Mouse (Mus musculus) fibroblast of lung, adult 2 months (primary cell): ENCODE results near the gene Vmn2r31.
"Not testable (repeated sequence)": the region's sequence is repeated elsewhere in the genome, so short reads cannot be mapped to it uniquely, and the experiment has no call there.

Experiments
- DNase-seq: peaks from one replicate; pipeline ENCODE4 v3.0.0-alpha.2; 2011; ENCODE audit warnings: low read depth

Vmn2r31 gene

GRCm38 (mm10) chr7:7399603-7400002 is at the start of gene Vmn2r31:
TSS of gene Vmn2r31 (minus strand) at chr7:7399703.
- DNase-seq = not testable (repeated sequence)

- DNase-seq = not testable (repeated sequence)
These were observed 25.1 kb downstream of the Vmn2r31 start, which contains the start of gene Gm45783 for GRCm38 (mm10) chr7:7374431-7374830. TSS of gene Gm45783 (minus strand) at chr7:7374573.

- DNase-seq = not testable (repeated sequence)
These were observed 62.0 kb downstream of the Vmn2r31 start, which contains the start of gene Vmn2r30 for GRCm38 (mm10) chr7:7337509-7337908. TSS of gene Vmn2r30 (minus strand) at chr7:7337609.
